Mouse (Mus musculus) hindbrain, embryonic 13.5 days (tissue): ENCODE measurements around the gene Arhgef10l. TPM values are rescaled to one million over a fixed set of nuclear protein-coding genes. Genes with fewer than 3 reads are reported as not detected.

Experiments
- ATAC-seq: fragments of 200-750 bp; cut with Nextera tagmentation; 2 replicates; pipeline ENCODE4 v1.8.0; 2017; ENCODE audit warnings: moderate TSS enrichment; ENCODE audit not compliant: low FRiP score
- H3K27ac ChIP-seq: fragments of 300-500 bp; sonication (generic); 2 replicates; pipeline ENCODE4 v1.5.1; 2015; ENCODE audit warnings: inconsistent platforms, mild to moderate bottlenecking, moderate library complexity
- H3K27me3 ChIP-seq: fragments of 300-500 bp; sonication (generic); 2 replicates; pipeline ENCODE4 v1.6.1; 2015; ENCODE audit warnings: mild to moderate bottlenecking, inconsistent platforms
- H3K36me3 ChIP-seq: fragments of 300-500 bp; sonication (generic); 2 replicates; pipeline ENCODE4 v1.6.1; 2015; ENCODE audit warnings: mild to moderate bottlenecking, inconsistent platforms
- H3K4me1 ChIP-seq: fragments of 300-500 bp; sonication (generic); replicated peaks from 2 replicates; pipeline ENCODE4 v1.6.1; 2015; ENCODE audit warnings: inconsistent platforms
- H3K4me2 ChIP-seq: fragments of 300-500 bp; sonication (generic); 2 replicates; pipeline ENCODE4 v1.6.1; 2015; ENCODE audit warnings: inconsistent platforms, mild to moderate bottlenecking, moderate library complexity
- H3K4me3 ChIP-seq: fragments of 300-500 bp; sonication (generic); 2 replicates; pipeline ENCODE4 v1.5.1; 2015; ENCODE audit warnings: mild to moderate bottlenecking, inconsistent platforms
- H3K9ac ChIP-seq: fragments of 300-500 bp; sonication (generic); 2 replicates; pipeline ENCODE4 v1.6.1; 2015; ENCODE audit warnings: mild to moderate bottlenecking, inconsistent platforms
- H3K9me3 ChIP-seq: fragments of 300-500 bp; sonication (generic); 2 replicates; pipeline ENCODE4 v1.6.1; 2016; ENCODE audit warnings: inconsistent platforms
- WGBS: fragments of 180-500 bp; shearing (Covaris S2); methylation state at CpG from one replicate; pipeline ENCODE4 v1.1.7; 2015; 5-methylcytosine and 5-hydroxymethylcytosine counted together
- polyA plus RNA-seq: library from polyadenylated mRNA; unstranded; fragments of >200 nt; fragmentation: Nextera tagmentation; extraction: Ambion mirVana; gene quantifications from 2 replicates; pipeline ENCODE4 v1.2.1, GENCODE M21; 2015

Arhgef10l gene
- polyA plus RNA-seq, 1 experiment from 2014 or later = 23.2 TPM

DNA sequence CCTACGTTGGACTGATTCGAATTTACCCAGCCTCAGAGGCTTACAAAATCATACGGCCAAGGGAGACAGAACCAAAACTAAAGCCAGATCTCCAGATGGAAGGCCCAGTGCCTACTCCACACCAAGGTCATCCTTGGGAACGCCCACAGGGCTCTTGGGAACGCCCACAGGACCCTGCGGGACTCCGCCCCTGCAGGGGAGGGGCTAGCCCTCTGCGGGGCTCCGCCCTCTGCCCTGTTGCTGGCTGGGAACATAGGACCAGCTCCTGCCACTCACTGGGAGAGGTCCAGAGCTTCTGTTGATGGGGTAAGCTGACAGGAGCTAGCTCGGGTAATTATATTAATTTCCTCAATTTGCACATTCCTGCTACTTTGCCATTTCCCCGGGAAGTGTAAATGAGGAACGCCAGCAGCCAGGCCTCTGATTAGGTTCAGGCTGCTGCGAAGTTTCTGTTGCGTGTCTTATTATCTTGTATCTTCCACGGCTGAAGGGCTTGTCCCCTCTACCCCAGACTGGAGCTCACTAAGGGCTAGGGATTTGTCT is 158.6 kb downstream of the Arhgef10l start:
- no peak for ATAC-seq
- Histone ChIP-seq H3K36me3 (peaks cover 1% of the 10 kb centered on the region), H3K9ac (no peak overlapping the region), H3K4me2 (no peak overlapping the region), H3K27ac (peak overlapping the region; percentile 32; the same call in 1 of the 2 replicates), H3K4me1 (peaks cover 38% of the 10 kb centered on the region), H3K4me3 (no peak overlapping the region), H3K27me3 (peaks cover 2% of the 10 kb centered on the region; the same call in 1 of the 2 replicates), H3K9me3 (no peaks in the 10 kb centered on the region)
- 46% methylated on average over 15 of the region's 15 CpGs for WGBS

- H3K4me2 ChIP-seq = no peak overlapping the region
- no peak overlapping the region for H3K9ac ChIP-seq
- H3K4me3 ChIP-seq = no peak overlapping the region
- WGBS = 58% methylated on average over 3 of the region's 3 CpGs
- H3K9me3 ChIP-seq = no peaks in the 10 kb centered on the region
- H3K27me3 ChIP-seq = peaks cover 6% of the 10 kb centered on the region
- H3K36me3 ChIP-seq = no peaks in the 10 kb centered on the region
- peaks cover 38% of the 10 kb centered on the region for H3K4me1 ChIP-seq
- no peak for ATAC-seq
- H3K27ac ChIP-seq = peak overlapping the region; percentile 66
These were observed 160.2 kb downstream of the Arhgef10l start for GRCm38 (mm10) chr4:140505608-140506002.

- Histone ChIP-seq H3K27ac (peak overlapping the region; percentile 66), H3K36me3 (no peaks in the 10 kb centered on the region), H3K4me3 (no peak overlapping the region), H3K9me3 (no peaks in the 10 kb centered on the region), H3K9ac (no peak overlapping the region), H3K27me3 (peaks cover 6% of the 10 kb centered on the region), H3K4me2 (no peak overlapping the region), H3K4me1 (peaks cover 38% of the 10 kb centered on the region)
- WGBS = 56% methylated on average over 19 of the region's 19 CpGs
- 0 out of 2 replicates have a peak, but pooled peaks have one; percentile 39 for ATAC-seq
These were observed 160.7 kb downstream of the Arhgef10l start for GRCm38 (mm10) chr4:140504921-140505607.

DNA sequence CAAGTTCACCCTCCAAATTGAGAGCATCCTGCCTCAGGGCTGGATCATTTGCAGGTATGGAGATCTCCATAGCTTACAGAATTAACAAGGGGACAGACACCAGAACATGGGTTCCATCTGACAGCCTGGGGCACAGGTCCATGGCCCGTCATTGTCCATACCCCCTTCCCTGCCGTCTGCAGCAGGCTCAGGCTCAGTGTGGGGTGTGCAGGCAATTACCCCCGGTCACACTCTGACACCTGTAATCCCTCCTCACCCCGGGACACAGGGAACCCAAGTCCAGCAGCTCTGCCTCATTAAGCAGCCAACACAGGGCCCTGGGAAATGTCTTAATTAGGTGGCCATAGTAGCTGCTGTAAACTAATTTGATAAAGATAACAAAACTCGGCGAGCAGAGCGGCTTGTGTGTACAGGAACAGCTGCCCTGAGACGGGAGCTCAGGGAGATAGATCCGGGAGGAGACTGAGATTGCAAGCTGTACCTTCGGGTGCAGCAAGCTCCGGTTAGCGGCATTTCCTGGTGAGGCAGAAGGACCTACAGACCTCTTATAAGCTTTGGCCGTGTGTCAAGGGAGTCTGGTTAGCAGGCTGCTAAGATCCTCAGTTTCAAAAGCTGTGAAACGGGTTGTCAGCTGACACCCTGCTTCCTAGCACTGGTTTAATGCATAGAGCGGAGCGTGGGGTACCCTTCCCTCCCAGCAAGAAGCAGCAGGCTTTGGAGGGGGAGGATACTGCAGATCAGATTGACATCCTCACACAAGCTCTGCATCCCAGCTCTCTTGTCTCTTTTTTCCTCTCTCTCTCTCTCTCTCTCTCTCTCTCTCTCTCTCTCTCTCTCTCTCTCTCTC is 161.5 kb downstream of the Arhgef10l start:
- Histone ChIP-seq H3K4me2 (no peak overlapping the region), H3K36me3 (no peaks in the 10 kb centered on the region), H3K27ac (peak overlapping the region; percentile 66), H3K4me1 (peaks cover 38% of the 10 kb centered on the region), H3K4me3 (no peak overlapping the region), H3K9me3 (no peaks in the 10 kb centered on the region), H3K9ac (no peak overlapping the region), H3K27me3 (peaks cover 6% of the 10 kb centered on the region)
- no peak for ATAC-seq
- WGBS = 37% methylated on average over 16 of the region's 16 CpGs

DNA sequence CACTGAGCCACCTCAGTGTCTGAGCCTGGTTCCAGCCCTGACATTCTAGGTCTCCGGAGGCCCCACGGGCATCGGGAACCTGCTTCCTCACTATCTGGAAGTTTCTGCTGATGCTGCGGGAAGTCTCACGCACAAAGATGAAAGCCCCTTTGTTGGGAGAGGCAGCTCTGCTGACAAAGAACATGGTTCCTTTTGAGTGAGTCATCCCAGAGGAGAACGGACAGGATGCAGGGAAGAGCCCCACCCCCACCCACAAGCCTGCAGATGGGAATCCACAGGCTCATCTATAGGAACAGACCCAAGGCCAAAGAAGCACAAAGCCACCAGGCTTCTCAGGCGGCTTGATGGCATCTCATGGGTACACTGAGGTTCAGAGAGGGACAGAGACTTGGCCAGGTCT is 165.0 kb downstream of the Arhgef10l start:
- H3K36me3 ChIP-seq = no peaks in the 10 kb centered on the region

DNA sequence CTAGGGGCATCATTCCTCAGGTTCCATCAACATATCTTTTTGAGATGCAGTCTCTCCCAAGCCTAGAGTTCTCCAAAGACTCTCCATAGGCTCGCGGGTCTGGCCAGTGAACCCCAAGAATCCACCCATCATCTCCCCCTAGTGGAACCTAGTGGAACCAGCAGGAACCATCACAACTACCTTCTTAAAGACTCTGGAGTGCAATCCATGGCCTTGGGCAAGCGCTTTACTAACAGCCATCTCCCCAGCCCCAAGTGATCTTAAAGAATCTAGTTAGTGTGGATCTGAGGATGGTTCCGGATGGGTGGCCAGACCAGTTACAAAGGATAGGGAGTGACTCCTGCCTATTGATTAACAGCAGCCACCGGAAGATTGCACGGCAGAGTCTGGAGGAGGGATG is 166.2 kb downstream of the Arhgef10l start:
- H3K27me3 ChIP-seq = peaks cover 10% of the 10 kb centered on the region
- ATAC-seq = no peak
- WGBS = 82% methylated on average over 6 of the region's 6 CpGs
- H3K36me3 ChIP-seq = no peaks in the 10 kb centered on the region
- no peaks in the 10 kb centered on the region for H3K9me3 ChIP-seq
- H3K4me2 ChIP-seq = no peak overlapping the region
- no peak overlapping the region for H3K4me3 ChIP-seq
- no peak overlapping the region for H3K9ac ChIP-seq
- no peak overlapping the region for H3K27ac ChIP-seq
- peaks cover 26% of the 10 kb centered on the region for H3K4me1 ChIP-seq

More for the DNA sequence above, 165.0 kb downstream of the Arhgef10l start:
- H3K9ac ChIP-seq = no peak overlapping the region
- H3K27ac ChIP-seq = no peak overlapping the region
- no peak overlapping the region for H3K4me3 ChIP-seq
- H3K27me3 ChIP-seq = peaks cover 10% of the 10 kb centered on the region
- peaks cover 37% of the 10 kb centered on the region for H3K4me1 ChIP-seq
- no peak overlapping the region for H3K4me2 ChIP-seq
- no peak for ATAC-seq
- 52% methylated on average over 7 of the region's 7 CpGs for WGBS
- H3K9me3 ChIP-seq = no peaks in the 10 kb centered on the region

DNA sequence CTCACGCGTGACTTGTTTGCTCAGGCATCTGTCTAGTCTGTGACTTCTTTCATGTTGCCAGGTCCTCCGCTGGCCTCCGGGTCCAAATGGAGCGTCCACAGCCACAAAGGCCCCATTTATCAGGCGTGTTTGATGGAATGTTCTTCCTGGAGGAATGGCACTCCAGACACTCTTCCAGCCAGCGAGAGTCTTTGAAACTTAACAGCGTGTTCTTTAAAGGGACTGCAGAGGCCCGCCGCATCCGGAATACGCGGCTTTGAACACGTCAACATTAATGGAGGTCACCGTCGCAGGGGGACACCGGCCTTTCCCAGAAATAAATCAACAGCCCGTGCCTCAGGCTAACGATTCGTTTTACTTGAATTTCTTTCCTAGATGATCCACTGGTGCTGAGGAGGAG is 168.6 kb downstream of the Arhgef10l start:
- Histone ChIP-seq H3K36me3 (no peaks in the 10 kb centered on the region), H3K27me3 (peaks cover 8% of the 10 kb centered on the region), H3K9ac (no peak overlapping the region), H3K4me2 (no peak overlapping the region), H3K4me3 (no peak overlapping the region), H3K4me1 (peaks cover 24% of the 10 kb centered on the region), H3K27ac (no peak overlapping the region), H3K9me3 (no peaks in the 10 kb centered on the region)
- WGBS = 51% methylated on average over 20 of the region's 20 CpGs
- ATAC-seq = no peak

DNA sequence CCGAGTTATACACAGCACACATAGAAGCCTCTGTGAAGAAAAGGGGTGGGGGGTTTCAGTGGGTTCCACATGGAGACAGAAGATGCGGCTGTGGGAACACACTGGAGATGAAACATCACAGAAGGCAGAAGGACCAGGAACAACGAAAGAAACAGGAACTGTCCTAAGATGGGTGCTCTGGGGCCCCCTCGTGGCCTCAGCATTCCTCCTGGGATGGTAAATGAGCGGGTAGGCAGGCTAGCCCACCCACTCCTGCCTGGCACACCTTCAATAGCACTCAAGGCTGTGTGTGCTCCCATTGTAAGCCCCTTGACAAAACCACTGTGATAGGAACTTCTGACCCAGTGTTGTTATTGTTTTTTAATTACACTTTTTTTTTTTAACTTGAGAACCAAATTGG is 174.3 kb downstream of the Arhgef10l start:
- Histone ChIP-seq H3K9me3 (no peaks in the 10 kb centered on the region), H3K4me1 (peaks cover 11% of the 10 kb centered on the region; the same call in 1 of the 2 replicates), H3K27ac (no peak overlapping the region), H3K4me3 (no peak overlapping the region), H3K36me3 (no peaks in the 10 kb centered on the region), H3K27me3 (no peaks in the 10 kb centered on the region), H3K9ac (no peak overlapping the region), H3K4me2 (no peak overlapping the region)
- WGBS = 52% methylated on average over 5 of the region's 5 CpGs
- ATAC-seq = no peak

DNA sequence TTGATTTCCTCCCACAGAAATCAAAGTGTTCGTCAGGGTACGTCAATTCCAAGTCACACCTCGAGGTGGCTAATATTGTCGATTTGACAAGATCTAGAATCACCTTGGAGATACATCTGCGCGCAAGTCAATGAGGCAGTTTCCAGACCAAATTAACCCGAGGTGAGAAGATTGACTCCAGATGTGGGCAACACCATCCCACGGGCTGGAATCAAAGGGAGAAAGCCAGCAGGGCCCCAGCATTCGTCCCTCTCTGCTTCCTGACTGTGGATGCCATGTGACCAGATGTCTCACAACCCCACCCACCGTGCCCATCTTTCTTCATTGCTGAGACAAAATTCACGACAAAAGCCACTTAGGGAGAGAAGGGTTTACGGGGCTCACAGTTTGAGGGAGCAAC is 180.4 kb downstream of the Arhgef10l start:
- Histone ChIP-seq H3K9me3 (no peaks in the 10 kb centered on the region), H3K27me3 (peaks cover 5% of the 10 kb centered on the region; the same call in 1 of the 2 replicates), H3K4me3 (no peak overlapping the region), H3K36me3 (no peaks in the 10 kb centered on the region), H3K4me1 (peaks cover 9% of the 10 kb centered on the region), H3K9ac (no peak overlapping the region), H3K27ac (no peak overlapping the region), H3K4me2 (no peak overlapping the region)
- 76% methylated on average over 12 of the region's 12 CpGs for WGBS
- ATAC-seq = no peak

GRCm38 (mm10) chr4:140483134-140483533 is 182.7 kb downstream of the Arhgef10l start:
- 82% methylated on average over 11 of the region's 11 CpGs for WGBS
- no peak overlapping the region for H3K4me3 ChIP-seq
- peaks cover 21% of the 10 kb centered on the region for H3K4me1 ChIP-seq
- ATAC-seq = no peak
- no peak overlapping the region for H3K9ac ChIP-seq
- no peaks in the 10 kb centered on the region for H3K36me3 ChIP-seq
- no peak overlapping the region for H3K27ac ChIP-seq
- peaks cover 5% of the 10 kb centered on the region; the same call in 1 of the 2 replicates for H3K27me3 ChIP-seq
- H3K9me3 ChIP-seq = no peaks in the 10 kb centered on the region
- no peak overlapping the region for H3K4me2 ChIP-seq

DNA sequence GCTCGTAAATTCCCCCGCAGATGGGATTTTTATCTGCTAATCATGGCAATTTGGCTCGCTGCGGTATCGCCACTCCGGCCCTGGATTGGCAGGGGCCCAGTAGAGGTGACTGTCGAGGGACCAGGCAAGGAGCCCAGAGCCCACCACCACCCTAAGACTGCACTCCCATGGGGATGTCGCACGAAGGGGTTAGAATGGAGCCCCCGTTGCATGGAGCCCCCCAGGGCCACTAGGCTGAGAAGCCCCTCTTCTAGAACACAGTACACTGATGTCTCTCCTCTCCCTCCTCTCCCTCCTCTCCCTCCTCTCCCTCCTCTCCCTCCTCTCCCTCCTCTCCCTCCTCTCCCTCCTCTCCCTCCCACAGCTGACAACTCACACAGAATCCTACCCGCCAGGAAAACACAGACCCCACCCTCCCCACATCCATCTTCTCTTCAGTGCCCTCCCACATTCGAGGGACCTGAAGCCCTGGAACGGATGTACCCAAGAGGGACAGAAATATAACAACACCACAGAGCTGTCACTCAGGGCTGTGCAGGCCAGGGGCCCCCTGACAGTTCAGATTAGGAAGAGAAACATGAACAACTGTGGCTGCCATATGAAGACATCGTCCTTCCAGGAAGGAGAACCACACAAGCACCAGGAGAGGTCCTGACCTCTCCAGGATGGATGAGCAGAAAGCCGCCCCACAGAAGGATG is 185.3 kb downstream of the Arhgef10l start:
- H3K9ac ChIP-seq = peak overlapping the region; percentile 43; the same call in 1 of the 2 replicates
- no peak for ATAC-seq
- WGBS = 47% methylated on average over 15 of the region's 15 CpGs
- no peaks in the 10 kb centered on the region for H3K36me3 ChIP-seq
- H3K4me3 ChIP-seq = no peak overlapping the region
- peaks cover 5% of the 10 kb centered on the region; the same call in 1 of the 2 replicates for H3K27me3 ChIP-seq
- H3K4me2 ChIP-seq = no peak overlapping the region
- no peaks in the 10 kb centered on the region for H3K9me3 ChIP-seq
- no peak overlapping the region for H3K27ac ChIP-seq
- H3K4me1 ChIP-seq = peaks cover 21% of the 10 kb centered on the region

GRCm38 (mm10) chr4:140475194-140475593 is 190.6 kb downstream of the Arhgef10l start:
- peaks cover 19% of the 10 kb centered on the region for H3K4me1 ChIP-seq
- no peaks in the 10 kb centered on the region for H3K9me3 ChIP-seq
- H3K9ac ChIP-seq = no peak overlapping the region
- H3K27ac ChIP-seq = no peak overlapping the region
- no peaks in the 10 kb centered on the region for H3K36me3 ChIP-seq
- ATAC-seq = no peak
- WGBS = 75% methylated on average over 8 of the region's 8 CpGs
- H3K27me3 ChIP-seq = no peaks in the 10 kb centered on the region
- no peak overlapping the region for H3K4me2 ChIP-seq
- no peak overlapping the region for H3K4me3 ChIP-seq
